Mouse (Mus musculus): ENCODE results near the gene Mad1l1. TPM values are rescaled to one million over a fixed set of nuclear protein-coding genes. Genes with fewer than 3 reads are reported as not detected.

The Mad1l1 gene
- polyA plus RNA-seq, 1 experiment from 2014 or later: 24.8 TPM

- Histone ChIP-seq H3K36me3 (peaks cover 8% of the 10 kb centered on the region), H3K9me3 (replicated peaks) (no peaks in the 10 kb centered on the region), H3K27ac (no peak overlapping the region), H3K9ac (no peak overlapping the region), H3K27me3 (no peaks in the 10 kb centered on the region), H3K4me2 (no peak overlapping the region), H3K4me3 (replicated peaks) (no peak overlapping the region), H3K4me1 (replicated peaks) (peaks cover 15% of the 10 kb centered on the region)
- ATAC-seq (ENCODE audit: low read depth): no peak
- no peak for DNase-seq
- WGBS (ENCODE audit: insufficient replicate concordance): 78% methylated on average over 3 of the region's 3 CpGs
Observed at GRCm38 (mm10) chr5:140106051-140106450, 215.3 kb downstream of the Mad1l1 start.

DNA sequence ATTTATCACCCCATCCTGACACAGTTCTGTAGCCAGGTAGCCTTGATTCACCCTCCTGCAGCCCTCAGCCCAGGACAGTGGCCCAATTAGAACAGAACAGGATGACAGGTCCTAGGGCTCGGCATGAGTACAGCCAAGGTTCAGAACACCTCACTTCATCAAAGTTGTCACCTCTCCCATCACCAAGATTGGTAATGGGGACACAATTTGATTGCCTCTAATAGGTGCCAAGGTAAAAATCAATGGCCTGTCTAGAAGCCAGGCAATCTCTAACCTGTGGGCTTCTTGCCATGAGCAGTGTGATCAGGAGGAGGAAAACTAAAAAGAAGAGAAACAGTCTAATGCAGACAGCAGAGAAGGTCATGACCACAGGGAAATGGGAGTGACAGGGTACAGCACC is 216.5 kb downstream of the Mad1l1 start:
- ATAC-seq (ENCODE audit: low read depth) (no peak), DNase-seq (no peak)
- Histone ChIP-seq H3K27me3 (no peaks in the 10 kb centered on the region), H3K27ac (no peak overlapping the region), H3K4me1 (replicated peaks) (peaks cover 4% of the 10 kb centered on the region), H3K9ac (no peak overlapping the region), H3K36me3 (peaks cover 12% of the 10 kb centered on the region), H3K9me3 (replicated peaks) (no peaks in the 10 kb centered on the region), H3K4me2 (no peak overlapping the region), H3K4me3 (replicated peaks) (no peak overlapping the region)
- WGBS (ENCODE audit: insufficient replicate concordance): 81% methylated on average over 1 of the region's 1 CpGs

- no peaks in the 10 kb centered on the region for H3K27me3 ChIP-seq
- ATAC-seq (ENCODE audit: low read depth) (no peak), DNase-seq (no peak)
- no peak overlapping the region for H3K4me3 ChIP-seq (replicated peaks)
- no peak overlapping the region for H3K4me2 ChIP-seq
- H3K4me1 ChIP-seq (replicated peaks): no peaks in the 10 kb centered on the region
- no peak overlapping the region for H3K27ac ChIP-seq
- H3K9me3 ChIP-seq (replicated peaks): no peaks in the 10 kb centered on the region
- 83% methylated on average over 8 of the region's 8 CpGs for WGBS (ENCODE audit: insufficient replicate concordance)
- peaks cover 20% of the 10 kb centered on the region for H3K36me3 ChIP-seq
- no peak overlapping the region for H3K9ac ChIP-seq
Observed at GRCm38 (mm10) chr5:140102731-140103130, 218.6 kb downstream of the Mad1l1 start.

- Histone ChIP-seq H3K9ac (no peak overlapping the region), H3K4me1 (replicated peaks) (no peaks in the 10 kb centered on the region), H3K36me3 (peaks cover 20% of the 10 kb centered on the region), H3K27me3 (no peaks in the 10 kb centered on the region), H3K4me3 (replicated peaks) (no peak overlapping the region), H3K27ac (no peak overlapping the region), H3K4me2 (no peak overlapping the region), H3K9me3 (replicated peaks) (no peaks in the 10 kb centered on the region)
- ATAC-seq (ENCODE audit: low read depth) (no peak), DNase-seq (no peak)
- 88% methylated on average over 14 of the region's 14 CpGs for WGBS (ENCODE audit: insufficient replicate concordance)
Observed at GRCm38 (mm10) chr5:140101409-140102009, 219.8 kb downstream of the Mad1l1 start.

- H3K9me3 ChIP-seq (replicated peaks): no peaks in the 10 kb centered on the region
- H3K4me3 ChIP-seq (replicated peaks): no peak overlapping the region
- 87% methylated on average over 5 of the region's 5 CpGs for WGBS (ENCODE audit: insufficient replicate concordance)
- no peak for DNase-seq
- no peaks in the 10 kb centered on the region for H3K4me1 ChIP-seq (replicated peaks)
- H3K4me2 ChIP-seq: no peak overlapping the region
- no peaks in the 10 kb centered on the region for H3K27me3 ChIP-seq
- no peak overlapping the region for H3K9ac ChIP-seq
- H3K36me3 ChIP-seq: peaks cover 27% of the 10 kb centered on the region
- no peak for ATAC-seq (ENCODE audit: low read depth)
- H3K27ac ChIP-seq: no peak overlapping the region
Observed at GRCm38 (mm10) chr5:140098711-140099110, 222.6 kb downstream of the Mad1l1 start.

DNA sequence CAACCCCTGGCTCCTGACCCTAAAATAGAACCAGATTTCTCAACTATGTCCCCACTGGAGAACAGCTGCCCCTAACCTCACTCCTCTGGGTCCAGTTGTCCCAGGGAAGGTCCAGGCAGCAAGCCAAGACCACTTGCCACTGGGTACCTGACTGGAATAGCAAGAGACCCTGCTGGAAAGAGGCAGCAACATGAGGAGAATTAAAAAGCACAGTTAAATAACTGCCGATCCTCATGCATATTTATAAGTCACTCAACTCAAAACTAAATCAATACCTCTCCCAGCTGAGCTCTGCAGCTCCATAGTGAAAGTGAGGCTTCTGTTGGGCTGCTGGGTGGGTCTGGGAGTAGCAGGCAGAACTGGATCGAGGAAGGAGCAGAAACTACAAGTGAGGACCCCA is 226.1 kb downstream of the Mad1l1 start:
- Histone ChIP-seq H3K27ac (no peak overlapping the region), H3K27me3 (no peaks in the 10 kb centered on the region), H3K4me3 (replicated peaks) (no peak overlapping the region), H3K4me1 (replicated peaks) (no peaks in the 10 kb centered on the region), H3K36me3 (peaks cover 26% of the 10 kb centered on the region; the same call in 1 of the 2 replicates), H3K4me2 (no peak overlapping the region), H3K9ac (no peak overlapping the region), H3K9me3 (replicated peaks) (no peaks in the 10 kb centered on the region)
- WGBS (ENCODE audit: insufficient replicate concordance): 81% methylated on average over 2 of the region's 2 CpGs
- ATAC-seq (ENCODE audit: low read depth) (no peak), DNase-seq (no peak)

- Histone ChIP-seq H3K4me1 (replicated peaks) (no peaks in the 10 kb centered on the region), H3K27ac (no peak overlapping the region), H3K9ac (no peak overlapping the region), H3K4me3 (replicated peaks) (no peak overlapping the region), H3K9me3 (replicated peaks) (no peaks in the 10 kb centered on the region), H3K4me2 (no peak overlapping the region), H3K27me3 (no peaks in the 10 kb centered on the region), H3K36me3 (peaks cover 19% of the 10 kb centered on the region)
- WGBS (ENCODE audit: insufficient replicate concordance): 80% methylated on average over 8 of the region's 8 CpGs
- DNase-seq (no peak), ATAC-seq (ENCODE audit: low read depth) (no peak)
Observed at GRCm38 (mm10) chr5:140093489-140093888, 227.9 kb downstream of the Mad1l1 start.

DNA sequence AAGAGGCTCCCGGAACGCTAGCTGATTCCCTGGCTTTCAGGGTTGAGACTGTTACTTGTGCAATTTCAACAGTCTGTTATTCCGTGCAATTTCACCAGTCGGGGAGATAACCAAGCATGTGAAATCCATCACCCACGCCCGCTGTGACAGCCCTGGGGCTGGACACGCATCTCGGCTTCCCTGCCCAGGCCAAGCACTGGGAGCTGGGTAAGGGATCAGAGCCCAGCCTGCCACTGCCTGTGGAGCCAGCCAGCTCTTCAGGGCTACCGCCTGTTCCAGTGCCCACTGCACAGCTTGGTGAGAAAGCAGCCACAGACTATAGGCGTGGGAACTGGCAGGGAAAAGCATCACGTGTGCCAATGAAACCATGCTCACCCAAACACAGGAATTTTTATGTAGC is 229.8 kb downstream of the Mad1l1 start:
- 83% methylated on average over 11 of the region's 11 CpGs for WGBS (ENCODE audit: insufficient replicate concordance)
- no peak overlapping the region for H3K9ac ChIP-seq
- no peaks in the 10 kb centered on the region for H3K9me3 ChIP-seq (replicated peaks)
- H3K27me3 ChIP-seq: no peaks in the 10 kb centered on the region
- no peak for ATAC-seq (ENCODE audit: low read depth)
- no peak for DNase-seq
- no peaks in the 10 kb centered on the region for H3K4me1 ChIP-seq (replicated peaks)
- no peak overlapping the region for H3K4me2 ChIP-seq
- H3K27ac ChIP-seq: no peak overlapping the region
- peaks cover 33% of the 10 kb centered on the region for H3K36me3 ChIP-seq
- no peak overlapping the region for H3K4me3 ChIP-seq (replicated peaks)

- Histone ChIP-seq H3K4me2 (no peak overlapping the region), H3K9ac (no peak overlapping the region), H3K9me3 (replicated peaks) (no peaks in the 10 kb centered on the region), H3K27ac (no peak overlapping the region), H3K4me3 (replicated peaks) (no peak overlapping the region), H3K27me3 (no peaks in the 10 kb centered on the region), H3K36me3 (peaks cover 34% of the 10 kb centered on the region), H3K4me1 (replicated peaks) (no peaks in the 10 kb centered on the region)
- ATAC-seq (ENCODE audit: low read depth): no peak
- DNase-seq: no peak
Observed at GRCm38 (mm10) chr5:140089263-140089662, 232.1 kb downstream of the Mad1l1 start.

DNA sequence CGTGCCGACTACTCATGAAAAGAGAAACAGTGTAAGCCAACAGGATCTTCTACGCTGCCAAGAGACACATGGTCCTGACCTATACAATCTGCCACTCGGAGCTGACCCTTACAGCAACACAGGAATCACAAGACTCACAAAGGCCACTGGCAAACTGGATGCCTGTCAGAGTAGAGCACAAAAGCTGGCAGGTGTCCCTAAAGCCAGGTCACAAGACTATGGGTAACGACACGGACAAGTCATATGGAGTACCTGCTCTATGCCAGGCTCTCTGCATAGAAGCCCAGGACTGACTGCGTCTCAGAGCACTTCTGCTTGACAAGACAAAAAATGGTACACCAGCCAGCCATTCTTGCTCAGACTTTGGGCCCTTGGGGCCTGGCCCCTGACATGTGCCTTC is 234.1 kb downstream of the Mad1l1 start:
- DNase-seq (no peak), ATAC-seq (ENCODE audit: low read depth) (no peak)
- no peak overlapping the region for H3K4me3 ChIP-seq (replicated peaks)
- H3K36me3 ChIP-seq: peaks cover 25% of the 10 kb centered on the region
- WGBS (ENCODE audit: insufficient replicate concordance): 85% methylated on average over 7 of the region's 7 CpGs
- H3K9me3 ChIP-seq (replicated peaks): no peaks in the 10 kb centered on the region
- H3K9ac ChIP-seq: no peak overlapping the region
- H3K4me2 ChIP-seq: no peak overlapping the region
- no peaks in the 10 kb centered on the region; the same call in 1 of the 2 replicates for H3K4me1 ChIP-seq (replicated peaks)
- no peak overlapping the region for H3K27ac ChIP-seq
- no peaks in the 10 kb centered on the region for H3K27me3 ChIP-seq

GRCm38 (mm10) chr5:140084341-140084740 is 237.0 kb downstream of the Mad1l1 start:
- WGBS (ENCODE audit: insufficient replicate concordance): 89% methylated on average over 6 of the region's 6 CpGs
- H3K9ac ChIP-seq: no peak overlapping the region
- peaks cover 29% of the 10 kb centered on the region for H3K36me3 ChIP-seq

GRCm38 (mm10) chr5:140083911-140084310 is 237.4 kb downstream of the Mad1l1 start:
- ATAC-seq (ENCODE audit: low read depth) (no peak), DNase-seq (no peak)
- no peaks in the 10 kb centered on the region; the same call in 1 of the 2 replicates for H3K4me1 ChIP-seq (replicated peaks)
- H3K9me3 ChIP-seq (replicated peaks): no peaks in the 10 kb centered on the region
- H3K4me2 ChIP-seq: no peak overlapping the region
- H3K9ac ChIP-seq: no peak overlapping the region
- no peak overlapping the region for H3K27ac ChIP-seq
- H3K4me3 ChIP-seq (replicated peaks): no peak overlapping the region
- H3K36me3 ChIP-seq: peaks cover 29% of the 10 kb centered on the region
- H3K27me3 ChIP-seq: no peaks in the 10 kb centered on the region
- WGBS (ENCODE audit: insufficient replicate concordance): 86% methylated on average over 5 of the region's 5 CpGs

More at GRCm38 (mm10) chr5:140084341-140084740, 237.0 kb downstream of the Mad1l1 start:
- no peaks in the 10 kb centered on the region for H3K27me3 ChIP-seq
- H3K27ac ChIP-seq: no peak overlapping the region
- H3K9me3 ChIP-seq (replicated peaks): no peaks in the 10 kb centered on the region
- no peak overlapping the region for H3K4me3 ChIP-seq (replicated peaks)
- no peak overlapping the region for H3K4me2 ChIP-seq
- ATAC-seq (ENCODE audit: low read depth) (no peak), DNase-seq (no peak)
- no peaks in the 10 kb centered on the region; the same call in 1 of the 2 replicates for H3K4me1 ChIP-seq (replicated peaks)
